Comparison of ENCODE assay signal across 10 mouse cellular contexts in genomic region chr4:141248614-141248978, GRCm38 (mm10). TPM values are rescaled to one million over a fixed set of nuclear protein-coding genes. Genes with fewer than 3 reads are reported as not detected.
DNase-seq lines count a peak whose midpoint lies in the region; ATAC-seq and TF ChIP-seq lines count a peak whose summit lies in the region.
"Had no signal": no experiment of that assay in that cellular context is flagged by ENCODE, and none has a peak within 500 bp of the region (broad histone marks: within the 10 kb centered on the region; RNA-seq: fewer than 3 reads in every experiment).

No protein-coding gene starts in this region.

- peaks cover 75% of the 10 kb centered on the region for H3K27me3 ChIP-seq in hindbrain, embryonic 12.5 days
- H3K27me3 ChIP-seq in hindbrain, embryonic 11.5 days (ENCODE audit: control insufficient read depth, insufficient read depth, low read length): peaks cover 61% of the 10 kb centered on the region
- peaks cover 82% of the 10 kb centered on the region for H3K27me3 ChIP-seq in embryonic facial prominence, embryonic 10.5 days (replicated peaks; ENCODE audit: low read depth, poor library complexity, severe bottlenecking)
- peaks cover 38% of the 10 kb centered on the region for H3K27me3 ChIP-seq in heart, postnatal 0 days (ENCODE audit: control insufficient read depth, insufficient read depth, low read length)
- peaks cover 76% of the 10 kb centered on the region for H3K27me3 ChIP-seq in midbrain, embryonic 12.5 days

- no peak overlapping the region for H3K27ac ChIP-seq in hindbrain, embryonic 12.5 days
- H3K27ac ChIP-seq in hindbrain, embryonic 11.5 days (ENCODE audit: low read depth, low read length): no peak overlapping the region
- H3K27ac ChIP-seq in embryonic facial prominence, embryonic 10.5 days (replicated peaks): no peak overlapping the region
- no peak overlapping the region for H3K27ac ChIP-seq in heart, postnatal 0 days (ENCODE audit: low read depth)
- no peak overlapping the region for H3K27ac ChIP-seq in midbrain, embryonic 12.5 days (replicated peaks)
- H3K27ac ChIP-seq: left cerebral cortex, adult 2 months had no signal

- TF ChIP-seq CTCF in heart, postnatal 0 days (IDR thresholded peaks at IDR 0.05; ENCODE audit: low read depth): no peak

- 6% methylated on average over 11 of the region's 11 CpGs for WGBS in hindbrain, embryonic 12.5 days
- WGBS in hindbrain, embryonic 11.5 days: 12% methylated on average over 11 of the region's 11 CpGs
- WGBS in embryonic facial prominence, embryonic 10.5 days: 7% methylated on average over 11 of the region's 11 CpGs
- WGBS in heart, postnatal 0 days: 12% methylated on average over 11 of the region's 11 CpGs
- WGBS in midbrain, embryonic 12.5 days: 10% methylated on average over 11 of the region's 11 CpGs

- no peaks in the 10 kb centered on the region for H3K36me3 ChIP-seq in hindbrain, embryonic 12.5 days
- H3K36me3 ChIP-seq in hindbrain, embryonic 11.5 days (ENCODE audit: control insufficient read depth, insufficient read depth, low read length): no peaks in the 10 kb centered on the region
- H3K36me3 ChIP-seq in embryonic facial prominence, embryonic 10.5 days (replicated peaks): peaks cover 19% of the 10 kb centered on the region; the same call in 1 of the 2 replicates
- no peaks in the 10 kb centered on the region for H3K36me3 ChIP-seq in heart, postnatal 0 days (replicated peaks; ENCODE audit: control insufficient read depth, insufficient read depth, low read length)
- no peaks in the 10 kb centered on the region for H3K36me3 ChIP-seq in midbrain, embryonic 12.5 days

- peak overlapping the region; percentile 59; the same call in 1 of the 2 replicates for H3K4me2 ChIP-seq in hindbrain, embryonic 12.5 days (replicated peaks)
- no peak overlapping the region for H3K4me2 ChIP-seq in hindbrain, embryonic 11.5 days (replicated peaks; ENCODE audit: low read depth, low read length)
- H3K4me2 ChIP-seq in heart, postnatal 0 days (ENCODE audit: low read depth, low read length): peak overlapping the region; percentile 62; the same call in 1 of the 2 replicates
- peak overlapping the region; percentile 51; the same call in 1 of the 2 replicates for H3K4me2 ChIP-seq in midbrain, embryonic 12.5 days (replicated peaks)

- no peak for TF ChIP-seq EP300 in heart, postnatal 0 days (IDR thresholded peaks at IDR 0.05; ENCODE audit: low read depth)

- H3K4me3 ChIP-seq in hindbrain, embryonic 12.5 days: peak overlapping the region; percentile 42; the same call in 1 of the 2 replicates
- no peak overlapping the region for H3K4me3 ChIP-seq in hindbrain, embryonic 11.5 days (ENCODE audit: low read depth, low read length)
- H3K4me3 ChIP-seq in embryonic facial prominence, embryonic 10.5 days: peak overlapping the region; percentile 61; the same call in 1 of the 2 replicates
- H3K4me3 ChIP-seq in heart, postnatal 0 days (ENCODE audit: low read depth, low read length): peak overlapping the region; percentile 35
- peak overlapping the region; percentile 39; the same call in 1 of the 2 replicates for H3K4me3 ChIP-seq in midbrain, embryonic 12.5 days
- H3K4me3 ChIP-seq: left cerebral cortex, adult 2 months; myocyte had no signal

- no peaks in the 10 kb centered on the region for H3K9me3 ChIP-seq in hindbrain, embryonic 12.5 days (replicated peaks)
- H3K9me3 ChIP-seq in hindbrain, embryonic 11.5 days (ENCODE audit: control insufficient read depth, low read length): no peaks in the 10 kb centered on the region
- H3K9me3 ChIP-seq in embryonic facial prominence, embryonic 10.5 days: no peaks in the 10 kb centered on the region
- no peaks in the 10 kb centered on the region for H3K9me3 ChIP-seq in heart, postnatal 0 days (replicated peaks; ENCODE audit: control insufficient read depth, low read length)
- no peaks in the 10 kb centered on the region for H3K9me3 ChIP-seq in midbrain, embryonic 12.5 days

- ATAC-seq in hindbrain, embryonic 12.5 days (ENCODE audit: low FRiP score): no peak
- no peak for ATAC-seq in hindbrain, embryonic 11.5 days (ENCODE audit: low FRiP score)
- no peak for ATAC-seq in heart, postnatal 0 days (ENCODE audit: insufficient read depth, low read depth)
- no peak for ATAC-seq in midbrain, embryonic 12.5 days (ENCODE audit: low FRiP score, low read depth)
- ATAC-seq in CD4-positive, CD25-positive, alpha-beta regulatory T cell, adult 4 months: no peak

- no peak overlapping the region for H3K9ac ChIP-seq in hindbrain, embryonic 12.5 days
- H3K9ac ChIP-seq in hindbrain, embryonic 11.5 days (ENCODE audit: low read depth, low read length): no peak overlapping the region
- H3K9ac ChIP-seq in heart, postnatal 0 days (replicated peaks; ENCODE audit: low read depth, low read length): no peak overlapping the region
- no peak overlapping the region for H3K9ac ChIP-seq in midbrain, embryonic 12.5 days (replicated peaks)

- DNase-seq in hindbrain, embryonic 11.5 days (ENCODE audit: low spot score): no peak
- DNase-seq in embryonic facial prominence, embryonic 10.5 days (ENCODE audit: low spot score): no peak
- DNase-seq in heart, postnatal 0 days (ENCODE audit: low spot score): no peak
- DNase-seq in adipocyte (ENCODE audit: low spot score): no peak

- H3K4me1 ChIP-seq in hindbrain, embryonic 12.5 days: peaks cover 52% of the 10 kb centered on the region
- peaks cover 9% of the 10 kb centered on the region for H3K4me1 ChIP-seq in hindbrain, embryonic 11.5 days (replicated peaks; ENCODE audit: control insufficient read depth, insufficient read depth, low read length)
- peaks cover 57% of the 10 kb centered on the region for H3K4me1 ChIP-seq in embryonic facial prominence, embryonic 10.5 days
- H3K4me1 ChIP-seq in heart, postnatal 0 days (ENCODE audit: control insufficient read depth, insufficient read depth): peaks cover 8% of the 10 kb centered on the region; the same call in 1 of the 2 replicates
- peaks cover 42% of the 10 kb centered on the region for H3K4me1 ChIP-seq in midbrain, embryonic 12.5 days

RNA-seq across cellular contexts. Expression of gene Arhgef19, which starts 9.3 kb away (rescaled TPM):
- 6.1 and 10.9 TPM in 2 replicates for polyA plus RNA-seq in hindbrain, embryonic 12.5 days (2016; fragmentation: Nextera tagmentation; extraction: Ambion mirVana)
- 2.1 and 3.1 TPM in 2 replicates for polyA plus RNA-seq in hindbrain, embryonic 11.5 days (2014; fragmentation: Nextera tagmentation; extraction: Ambion mirVana)
- polyA plus RNA-seq in embryonic facial prominence, embryonic 10.5 days (2016; fragmentation: Nextera tagmentation; extraction: Ambion mirVana): 6.1 and 8.7 TPM in 2 replicates
- 0.66 and 2.5 TPM in 2 replicates for total RNA-seq in heart, postnatal 0 days (2014; rRNA removed; ENCODE audit: low replicate concordance)
- 1.5 and 1.6 TPM in 2 replicates for polyA plus RNA-seq in heart, postnatal 0 days (2015; fragmentation: Nextera tagmentation; extraction: Ambion mirVana)
- 2.1 and 2.7 TPM in 2 replicates for polyA plus RNA-seq in midbrain, embryonic 12.5 days (2016; fragmentation: Nextera tagmentation; extraction: Ambion mirVana)
- polyA plus RNA-seq in CD4-positive, CD25-positive, alpha-beta regulatory T cell, adult 4 months (2017; shearing (Covaris generic)): not detected
- total RNA-seq: hematopoietic stem cell, adult 5-6 weeks had no signal

RNA-seq across cellular contexts. Expression of gene Rsg1, which starts 34.8 kb away (rescaled TPM):
- polyA plus RNA-seq in hindbrain, embryonic 12.5 days (2016; fragmentation: Nextera tagmentation; extraction: Ambion mirVana): 5.8 and 5.9 TPM in 2 replicates
- polyA plus RNA-seq in hindbrain, embryonic 11.5 days (2014; fragmentation: Nextera tagmentation; extraction: Ambion mirVana): 6.3 and 6.8 TPM in 2 replicates
- polyA plus RNA-seq in embryonic facial prominence, embryonic 10.5 days (2016; fragmentation: Nextera tagmentation; extraction: Ambion mirVana): 8.4 and 8.5 TPM in 2 replicates
- total RNA-seq in heart, postnatal 0 days (2014; rRNA removed; ENCODE audit: low replicate concordance): 13.2 TPM in 1 of 2 replicates, not detected in the other
- 1.3 and 1.6 TPM in 2 replicates for polyA plus RNA-seq in heart, postnatal 0 days (2015; fragmentation: Nextera tagmentation; extraction: Ambion mirVana)
- polyA plus RNA-seq in midbrain, embryonic 12.5 days (2016; fragmentation: Nextera tagmentation; extraction: Ambion mirVana): 6.4 and 7.1 TPM in 2 replicates
- polyA plus RNA-seq in CD4-positive, CD25-positive, alpha-beta regulatory T cell, adult 4 months (2017; shearing (Covaris generic)): 1 to 10 TPM; 3.0 to 4.7 TPM

RNA-seq across cellular contexts. Expression of gene Epha2, which starts 52.4 kb away (rescaled TPM):
- polyA plus RNA-seq in hindbrain, embryonic 12.5 days (2016; fragmentation: Nextera tagmentation; extraction: Ambion mirVana): 2.7 and 3.2 TPM in 2 replicates
- 0.82 and 1.1 TPM in 2 replicates for polyA plus RNA-seq in hindbrain, embryonic 11.5 days (2014; fragmentation: Nextera tagmentation; extraction: Ambion mirVana)
- polyA plus RNA-seq in embryonic facial prominence, embryonic 10.5 days (2016; fragmentation: Nextera tagmentation; extraction: Ambion mirVana): 2.4 and 3.0 TPM in 2 replicates
- 10.1 and 11.7 TPM in 2 replicates for total RNA-seq in heart, postnatal 0 days (2014; rRNA removed; ENCODE audit: low replicate concordance)
- polyA plus RNA-seq in heart, postnatal 0 days (2015; fragmentation: Nextera tagmentation; extraction: Ambion mirVana): 1.4 TPM in 2 replicates
- polyA plus RNA-seq in midbrain, embryonic 12.5 days (2016; fragmentation: Nextera tagmentation; extraction: Ambion mirVana): 6.5 and 7.8 TPM in 2 replicates
- under 1 TPM in 1 of 2 experiments, not detected in 1; 0.34 TPM for polyA plus RNA-seq in CD4-positive, CD25-positive, alpha-beta regulatory T cell, adult 4 months (2017; shearing (Covaris generic))
- total RNA-seq: hematopoietic stem cell, adult 5-6 weeks had no signal
